Mouse (Mus musculus) embryonic fibroblast, embryonic 13.5 days (primary cell): ENCODE results near the gene Fam166a.
"Not testable (repeated sequence)": the region's sequence is repeated elsewhere in the genome, so short reads cannot be mapped to it uniquely, and the experiment has no call there.

ENCODE experiments used
- CTCF ChIP-seq: IDR thresholded peaks from 2 replicates; pipeline ENCODE4 v1.5.1; 2011; ENCODE audit warnings: mild to moderate bottlenecking, control low read depth, low read length, moderate library complexity, borderline replicate concordance; ENCODE audit not compliant: insufficient read depth
- POLR2A ChIP-seq: IDR thresholded peaks from 2 replicates; pipeline ENCODE4 v1.6.1; 2011; ENCODE audit warnings: low read depth, mild to moderate bottlenecking, control low read depth, low read length, moderate library complexity

DNA sequence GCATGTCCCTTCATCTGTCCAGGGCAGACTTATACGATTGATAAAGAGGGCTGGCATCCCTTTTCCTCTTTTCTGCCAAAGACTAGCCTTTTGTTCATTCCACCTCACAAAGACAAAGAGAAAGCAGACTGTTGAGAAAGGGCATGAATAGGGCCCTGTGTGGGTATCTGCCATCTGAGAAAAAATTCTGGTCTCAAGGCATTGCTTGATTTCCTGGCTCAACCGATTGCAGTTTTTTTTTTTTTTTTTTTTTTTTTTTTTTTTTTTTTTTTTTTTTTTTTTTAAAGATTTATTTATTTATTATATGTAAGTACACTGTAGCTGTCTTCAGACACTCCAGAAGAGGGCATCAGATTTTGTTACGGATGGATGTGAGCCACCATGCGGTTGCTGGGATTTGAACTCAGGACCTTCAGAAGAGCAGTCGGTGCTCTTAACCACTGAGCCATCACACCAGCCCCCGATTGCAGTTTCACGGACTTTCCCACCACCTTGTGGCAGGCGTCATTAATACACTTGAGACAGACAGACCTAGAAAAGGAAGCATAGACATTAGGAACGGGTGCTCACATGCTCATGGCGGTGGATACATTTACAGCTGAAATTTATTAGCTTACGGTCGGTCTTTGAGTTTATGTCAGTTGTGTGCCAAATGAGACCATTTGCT is 38.0 kb downstream of the Fam166a start:
- not testable (repeated sequence) for TF ChIP-seq CTCF, POLR2A
